In genomic region chr17:10987040-10987439, GRCm38 (mm10) we compare ENCODE assay signal across 27 mouse cellular contexts.
DNase-seq lines count a peak whose midpoint lies in the region; ATAC-seq and TF ChIP-seq lines count a peak whose summit lies in the region.
"Had no signal": no experiment of that assay in that cellular context is flagged by ENCODE, and none has a peak within 500 bp of the region (broad histone marks: within the 10 kb centered on the region; RNA-seq: fewer than 3 reads in every experiment).

No protein-coding gene starts in this region.

- no peaks in the 10 kb centered on the region for H3K9me3 ChIP-seq in forebrain, postnatal 0 days (ENCODE audit: low read length)
- no peaks in the 10 kb centered on the region for H3K9me3 ChIP-seq in forebrain, embryonic 12.5 days
- H3K9me3 ChIP-seq: G1E; heart, embryonic 13.5 days; kidney, embryonic 15.5 days; liver, embryonic 12.5 days; midbrain, embryonic 13.5 days had no signal

- ATAC-seq in forebrain, postnatal 0 days, result peak; percentile 14; the same call in 1 of the 2 replicates
- ATAC-seq in forebrain, embryonic 12.5 days (ENCODE audit: low FRiP score), result no peak
- ATAC-seq: inflammation-experienced regulatory T-cells, adult 6 months; liver, embryonic 12.5 days; liver, postnatal 0 days; midbrain, embryonic 13.5 days had no signal

- H3K27me3 ChIP-seq in forebrain, postnatal 0 days (ENCODE audit: insufficient read depth, low read length), result no peaks in the 10 kb centered on the region
- no peaks in the 10 kb centered on the region for H3K27me3 ChIP-seq in forebrain, embryonic 12.5 days
- H3K27me3 ChIP-seq: heart, embryonic 13.5 days; kidney, embryonic 15.5 days; liver, embryonic 12.5 days; midbrain, embryonic 13.5 days had no signal

- intact Hi-C loops in left cerebral cortex, postnatal 4 days (cut with DNase I), result no loop called here

- H3K4me3 ChIP-seq in forebrain, postnatal 0 days (ENCODE audit: low read depth, low read length), result no peak overlapping the region
- H3K4me3 ChIP-seq in forebrain, embryonic 12.5 days (replicated peaks), result no peak overlapping the region
- H3K4me3 ChIP-seq: heart, embryonic 13.5 days; kidney, embryonic 15.5 days; layer of hippocampus, adult 2 months; liver, embryonic 12.5 days; midbrain, embryonic 13.5 days; myocyte had no signal

- H3K36me3 ChIP-seq in forebrain, postnatal 0 days (ENCODE audit: insufficient read depth), result no peaks in the 10 kb centered on the region
- H3K36me3 ChIP-seq in forebrain, embryonic 12.5 days (replicated peaks), result no peaks in the 10 kb centered on the region
- H3K36me3 ChIP-seq: G1E; heart, embryonic 13.5 days; kidney, embryonic 15.5 days; liver, embryonic 12.5 days; midbrain, embryonic 13.5 days had no signal

- no peak for TF ChIP-seq CTCF in forebrain, postnatal 0 days (IDR thresholded peaks at IDR 0.05; ENCODE audit: low read depth)

- no peak overlapping the region for H3K27ac ChIP-seq in forebrain, postnatal 0 days (ENCODE audit: low read depth, low read length)
- H3K27ac ChIP-seq in forebrain, embryonic 12.5 days, result no peak overlapping the region
- H3K27ac ChIP-seq: heart, embryonic 13.5 days; kidney, embryonic 15.5 days; layer of hippocampus, adult 2 months; liver, embryonic 12.5 days; macrophage; midbrain, embryonic 13.5 days had no signal

- H3K9ac ChIP-seq in forebrain, postnatal 0 days, result no peak overlapping the region
- no peak overlapping the region for H3K9ac ChIP-seq in forebrain, embryonic 12.5 days
- H3K9ac ChIP-seq: heart, embryonic 13.5 days; kidney, embryonic 15.5 days; liver, embryonic 12.5 days; liver, postnatal 0 days; midbrain, embryonic 13.5 days had no signal

- WGBS in forebrain, postnatal 0 days, result 45% methylated on average over 4 of the region's 4 CpGs
- 83% methylated on average over 4 of the region's 4 CpGs for WGBS in forebrain, embryonic 12.5 days

- no peaks in the 10 kb centered on the region for H3K4me1 ChIP-seq in forebrain, postnatal 0 days (ENCODE audit: insufficient read depth)
- no peaks in the 10 kb centered on the region for H3K4me1 ChIP-seq in forebrain, embryonic 12.5 days
- H3K4me1 ChIP-seq: heart, embryonic 13.5 days; kidney, embryonic 15.5 days; liver, embryonic 12.5 days; midbrain, embryonic 13.5 days had no signal

- no peak overlapping the region for H3K4me2 ChIP-seq in forebrain, postnatal 0 days (ENCODE audit: low read depth)
- H3K4me2 ChIP-seq in forebrain, embryonic 12.5 days, result no peak overlapping the region
- H3K4me2 ChIP-seq: heart, embryonic 13.5 days; kidney, embryonic 15.5 days; liver, embryonic 12.5 days; midbrain, embryonic 13.5 days had no signal

- DNase-seq in cerebellum, postnatal 14 days, result peak; percentile 46 to 72
- DNase-seq in cerebellum, postnatal 36 days, result no peak
- no peak for DNase-seq in forebrain, postnatal 0 days
- DNase-seq in left cerebral cortex, postnatal 4 days, result peak; percentile 81
- DNase-seq in left cerebral cortex, adult 11 months (ENCODE audit: low spot score), result no peak
- DNase-seq in retina, postnatal 1 day, result peak; percentile 34
- no peak for DNase-seq in retina, embryonic 14.5 days (ENCODE audit: low spot score)
- DNase-seq: adrenal gland, adult 8-10 months; cerebellum, adult 9-10 months; heart, postnatal 10 days; kidney, adult 11 months; kidney, postnatal 25 days; liver, postnatal 0 days; lung, postnatal 10 days; right cerebral cortex, adult 18-20 months; thymus, adult 2 months; thymus, postnatal 36 days had no signal

Comparison
In these comparisons a context has a peak if more than half of its experiments do, and no peak if none do; other contexts are left out.
1. DNase-seq: peak in cerebellum, postnatal 14 days (2 of 2), left cerebral cortex, postnatal 4 days (single experiment) and retina, postnatal 1 day (single experiment); none in cerebellum, postnatal 36 days (0 of 2), forebrain, postnatal 0 days (single experiment), left cerebral cortex, adult 11 months (single experiment) and retina, embryonic 14.5 days (single experiment).